ENCODE assay signal across 13 mouse cellular contexts in the genomic region with DNA sequence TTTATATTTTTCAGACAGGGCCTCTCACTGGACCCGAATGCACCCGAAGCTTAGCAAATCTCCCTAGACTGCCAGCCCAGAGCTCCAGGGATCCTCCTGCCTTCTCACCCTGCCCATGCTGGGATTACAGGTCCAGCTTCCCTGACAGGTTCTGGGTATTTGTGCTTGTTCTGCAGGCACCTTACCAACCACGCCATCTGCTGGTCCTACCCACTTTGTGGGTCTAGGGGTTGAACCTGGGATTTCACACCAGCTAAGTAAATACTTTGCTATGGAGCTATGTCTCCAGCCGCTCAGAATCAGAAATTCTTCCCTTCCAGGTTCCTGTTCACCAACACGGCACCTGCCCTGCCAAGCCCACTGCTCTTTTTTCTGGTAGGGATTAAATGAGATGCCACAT. TPM values are rescaled to one million over a fixed set of nuclear protein-coding genes. Genes with fewer than 3 reads are reported as not detected.
DNase-seq lines count a peak whose midpoint lies in the region; ATAC-seq and TF ChIP-seq lines count a peak whose summit lies in the region.
"Had no signal": no experiment of that assay in that cellular context is flagged by ENCODE, and none has a peak within 500 bp of the region (broad histone marks: within the 10 kb centered on the region; RNA-seq: fewer than 3 reads in every experiment).

No protein-coding gene starts in this region.

- no peaks in the 10 kb centered on the region for H3K9me3 ChIP-seq in intestine, embryonic 15.5 days
- no peaks in the 10 kb centered on the region for H3K9me3 ChIP-seq in intestine, embryonic 16.5 days (ENCODE audit: control insufficient read depth, low read length)
- no peaks in the 10 kb centered on the region for H3K9me3 ChIP-seq in lung, postnatal 0 days (ENCODE audit: low read length)
- H3K9me3 ChIP-seq: embryonic facial prominence, embryonic 13.5 days had no signal

- WGBS in intestine, embryonic 15.5 days, result 53% methylated on average over 5 of the region's 5 CpGs
- WGBS in intestine, embryonic 16.5 days, result 61% methylated on average over 5 of the region's 5 CpGs
- 60% methylated on average over 5 of the region's 5 CpGs for WGBS in lung, postnatal 0 days

- H3K4me2 ChIP-seq in intestine, embryonic 15.5 days (replicated peaks), result no peak overlapping the region
- no peak overlapping the region for H3K4me2 ChIP-seq in intestine, embryonic 16.5 days (ENCODE audit: low read depth, low read length)
- H3K4me2 ChIP-seq in lung, postnatal 0 days (replicated peaks; ENCODE audit: low read depth, low read length), result no peak overlapping the region
- H3K4me2 ChIP-seq: embryonic facial prominence, embryonic 13.5 days had no signal

- ATAC-seq in intestine, embryonic 15.5 days, result 0 out of 2 replicates have a peak, but pooled peaks have one; percentile 29
- ATAC-seq in intestine, embryonic 16.5 days, result no peak
- no peak for ATAC-seq in lung, postnatal 0 days
- ATAC-seq: forebrain, embryonic 16.5 days had no signal

- TF ChIP-seq CTCF in lung, postnatal 0 days (IDR thresholded peaks at IDR 0.05), result peak; percentile 43
- peak; percentile 42; the same call in 1 of the 2 replicates for TF ChIP-seq CTCF in embryonic fibroblast, embryonic 13.5 days (IDR thresholded peaks at IDR 0.05; ENCODE audit: borderline replicate concordance, insufficient read depth, low read length)

- DNase-seq in lung, postnatal 0 days (ENCODE audit: low spot score), result no peak
- DNase-seq in lung, postnatal 25 days (ENCODE audit: low spot score), result no peak
- peak; percentile 34 for DNase-seq in ES-CJ7 (ENCODE audit: low read depth, low spot score)
- DNase-seq in natural killer cell, adult 2 months (ENCODE audit: low spot score in 2 of 2), result no peak
- DNase-seq in testis, postnatal 14 days (ENCODE audit: low spot score), result no peak
- DNase-seq: heart, postnatal 10 days; layer of hippocampus, adult 9-11 months; right cerebral cortex, postnatal 25 days had no signal

- no peak overlapping the region for H3K9ac ChIP-seq in intestine, embryonic 15.5 days
- H3K9ac ChIP-seq in intestine, embryonic 16.5 days (ENCODE audit: low read depth, low read length), result no peak overlapping the region
- no peak overlapping the region for H3K9ac ChIP-seq in lung, postnatal 0 days (replicated peaks; ENCODE audit: low read depth)
- H3K9ac ChIP-seq: embryonic facial prominence, embryonic 13.5 days had no signal

- H3K4me3 ChIP-seq in intestine, embryonic 15.5 days (replicated peaks), result no peak overlapping the region
- H3K4me3 ChIP-seq in intestine, embryonic 16.5 days (ENCODE audit: low read length), result no peak overlapping the region
- H3K4me3 ChIP-seq in lung, postnatal 0 days (ENCODE audit: low read depth, low read length), result no peak overlapping the region
- no peak overlapping the region for H3K4me3 ChIP-seq in embryonic fibroblast, embryonic 13.5 days (ENCODE audit: insufficient read depth, low read length)
- H3K4me3 ChIP-seq: embryonic facial prominence, embryonic 13.5 days had no signal

- no peak overlapping the region for H3K27ac ChIP-seq in intestine, embryonic 15.5 days
- H3K27ac ChIP-seq in intestine, embryonic 16.5 days (ENCODE audit: low read length), result no peak overlapping the region
- no peak overlapping the region for H3K27ac ChIP-seq in lung, postnatal 0 days (ENCODE audit: low read length)
- H3K27ac ChIP-seq in embryonic fibroblast, embryonic 13.5 days (ENCODE audit: insufficient read depth, low read length), result no peak overlapping the region
- H3K27ac ChIP-seq: embryonic facial prominence, embryonic 13.5 days had no signal

- no peaks in the 10 kb centered on the region for H3K4me1 ChIP-seq in intestine, embryonic 15.5 days (replicated peaks)
- H3K4me1 ChIP-seq in intestine, embryonic 16.5 days (ENCODE audit: control insufficient read depth, insufficient read depth, low read length), result no peaks in the 10 kb centered on the region
- no peaks in the 10 kb centered on the region for H3K4me1 ChIP-seq in lung, postnatal 0 days (ENCODE audit: insufficient read depth, low read depth, low read length)
- H3K4me1 ChIP-seq in embryonic fibroblast, embryonic 13.5 days (ENCODE audit: control insufficient read depth, insufficient read depth, low read length), result no peaks in the 10 kb centered on the region

- TF ChIP-seq EP300 in lung, postnatal 0 days (IDR thresholded peaks at IDR 0.05), result no peak

- no peaks in the 10 kb centered on the region for H3K36me3 ChIP-seq in intestine, embryonic 15.5 days
- no peaks in the 10 kb centered on the region for H3K36me3 ChIP-seq in intestine, embryonic 16.5 days (ENCODE audit: control insufficient read depth, insufficient read depth, low read length)
- no peaks in the 10 kb centered on the region for H3K36me3 ChIP-seq in lung, postnatal 0 days (ENCODE audit: insufficient read depth, low read length)
- H3K36me3 ChIP-seq: embryonic facial prominence, embryonic 13.5 days had no signal

- H3K27me3 ChIP-seq in intestine, embryonic 15.5 days (replicated peaks), result no peaks in the 10 kb centered on the region; the same call in 1 of the 2 replicates
- no peaks in the 10 kb centered on the region for H3K27me3 ChIP-seq in intestine, embryonic 16.5 days (replicated peaks; ENCODE audit: control insufficient read depth, insufficient read depth, low read length)
- H3K27me3 ChIP-seq in lung, postnatal 0 days (replicated peaks; ENCODE audit: insufficient read depth, low read length), result no peaks in the 10 kb centered on the region
- H3K27me3 ChIP-seq: embryonic facial prominence, embryonic 13.5 days had no signal

- no peak for TF ChIP-seq POLR2A in embryonic fibroblast, embryonic 13.5 days (IDR thresholded peaks at IDR 0.05; ENCODE audit: low read depth, low read length)

RNA-seq across cellular contexts. Expression of a gene that starts 23.6 kb away (rescaled TPM):
- 15.6 and 16.4 TPM in 2 replicates for polyA plus RNA-seq in intestine, embryonic 15.5 days (2015; fragmentation: Nextera tagmentation; extraction: Ambion mirVana)
- 16.7 and 17.7 TPM in 2 replicates for polyA plus RNA-seq in intestine, embryonic 16.5 days (2015; fragmentation: Nextera tagmentation; extraction: Ambion mirVana)
- polyA plus RNA-seq in lung, postnatal 0 days (2015; fragmentation: Nextera tagmentation; extraction: Ambion mirVana), result 5.0 and 8.7 TPM in 2 replicates
- polyA plus RNA-seq in embryonic fibroblast, embryonic 13.5 days (2011; ENCODE audit: insufficient read length, low read depth, missing spikeins), result not detected in 2 replicates

RNA-seq across cellular contexts. Expression of a gene that starts 49.3 kb away (rescaled TPM):
- 0.24 and 0.27 TPM in 2 replicates for polyA plus RNA-seq in intestine, embryonic 15.5 days (2015; fragmentation: Nextera tagmentation; extraction: Ambion mirVana)
- polyA plus RNA-seq in intestine, embryonic 16.5 days (2015; fragmentation: Nextera tagmentation; extraction: Ambion mirVana), result 0.16 and 0.43 TPM in 2 replicates
- 0.52 and 0.68 TPM in 2 replicates for polyA plus RNA-seq in lung, postnatal 0 days (2015; fragmentation: Nextera tagmentation; extraction: Ambion mirVana)
- 0.30 and 0.61 TPM in 2 replicates for polyA plus RNA-seq in embryonic fibroblast, embryonic 13.5 days (2011; ENCODE audit: insufficient read length, low read depth, missing spikeins)
